Mouse (Mus musculus) kidney, adult 2 months (tissue): ENCODE results near the gene Ano1. TPM values are rescaled to one million over a fixed set of nuclear protein-coding genes. Genes with fewer than 3 reads are reported as not detected.

Experiments used
- DNase-seq: peaks from one replicate; pipeline ENCODE4 v3.0.0; 2021
- H3K27ac ChIP-seq: fragments of 200-500 bp; 2 replicates; pipeline ENCODE4 v1.5.1; 2012; ENCODE audit warnings: low read depth, low read length, control low read depth, inconsistent platforms; ENCODE audit not compliant: insufficient read depth
- H3K27me3 ChIP-seq: fragments of 200-500 bp; replicated peaks from 2 replicates; pipeline ENCODE4 v1.6.1; 2012; ENCODE audit warnings: mild to moderate bottlenecking, moderate library complexity, low read length, inconsistent platforms; ENCODE audit not compliant: control insufficient read depth, insufficient read depth
- H3K36me3 ChIP-seq: fragments of 200-500 bp; 2 replicates; pipeline ENCODE4 v1.6.1; 2012; ENCODE audit warnings: mild to moderate bottlenecking, moderate library complexity, low read length, inconsistent platforms; ENCODE audit not compliant: control insufficient read depth, insufficient read depth
- H3K4me1 ChIP-seq: fragments of 200-500 bp; 2 replicates; pipeline ENCODE4 v1.6.1; 2011; ENCODE audit warnings: low read length; ENCODE audit not compliant: control insufficient read depth, insufficient read depth
- H3K4me3 ChIP-seq: fragments of 200-500 bp; 2 replicates; pipeline ENCODE4 v1.5.1; 2011; ENCODE audit warnings: mild to moderate bottlenecking, low read depth, low read length, control low read depth; ENCODE audit not compliant: insufficient read depth
- CTCF ChIP-seq: fragments of 200-500 bp; conservative IDR thresholded peaks from 2 replicates; pipeline ENCODE4 v1.5.1; 2011; ENCODE audit warnings: low read depth, mild to moderate bottlenecking, control low read depth, low read length, moderate library complexity, mixed read lengths; ENCODE audit not compliant: insufficient read depth, insufficient read length
- POLR2A ChIP-seq: fragments of 200-500 bp; IDR thresholded peaks from one replicate; pipeline ENCODE4 v1.6.1; 2011; ENCODE audit warnings: low read depth, low read length, control low read depth
- WGBS: fragments of 180-500 bp; shearing (Covaris S2); methylation state at CpG from one replicate; pipeline ENCODE4 v1.1.7; 2018; 5-methylcytosine and 5-hydroxymethylcytosine counted together
- polyA plus RNA-seq: library from polyadenylated mRNA; depleted of rRNA; stranded (reverse); fragments of >200 nt; gene quantifications from 2 replicates; pipeline ENCODE4 v1.2.3, GENCODE M21; 2012

The Ano1 gene
- polyA plus RNA-seq, 1 experiment: 10.0 TPM

DNA sequence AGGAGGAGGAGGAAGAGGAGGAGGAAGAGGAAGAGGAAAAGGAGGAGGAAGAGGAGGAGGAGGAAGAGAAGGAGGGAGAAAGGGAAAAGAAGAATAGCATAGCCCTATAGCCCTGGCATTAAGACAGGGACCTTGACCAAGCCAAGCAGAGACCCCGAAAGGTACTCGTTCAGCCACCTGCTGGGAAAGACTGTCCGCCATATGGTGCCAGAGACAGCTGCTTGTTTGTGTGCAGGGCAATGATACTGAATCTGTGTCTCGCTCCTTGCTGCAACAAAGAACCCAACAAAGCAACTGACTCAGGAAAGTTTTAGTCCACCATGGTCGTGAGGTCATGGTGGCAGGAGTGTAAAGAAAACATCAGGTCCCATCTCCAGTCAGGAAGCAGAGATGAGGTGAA is 34.0 kb downstream of the Ano1 start:
- 88% methylated on average over 5 of the region's 5 CpGs for WGBS
- no peak for DNase-seq
- no peaks in the 10 kb centered on the region for H3K4me1 ChIP-seq
- no peak overlapping the region for H3K4me3 ChIP-seq
- no peak for TF ChIP-seq CTCF
- TF ChIP-seq POLR2A: no peak
- H3K27ac ChIP-seq: no peak overlapping the region
- H3K36me3 ChIP-seq: no peaks in the 10 kb centered on the region
- H3K27me3 ChIP-seq: no peaks in the 10 kb centered on the region

DNA sequence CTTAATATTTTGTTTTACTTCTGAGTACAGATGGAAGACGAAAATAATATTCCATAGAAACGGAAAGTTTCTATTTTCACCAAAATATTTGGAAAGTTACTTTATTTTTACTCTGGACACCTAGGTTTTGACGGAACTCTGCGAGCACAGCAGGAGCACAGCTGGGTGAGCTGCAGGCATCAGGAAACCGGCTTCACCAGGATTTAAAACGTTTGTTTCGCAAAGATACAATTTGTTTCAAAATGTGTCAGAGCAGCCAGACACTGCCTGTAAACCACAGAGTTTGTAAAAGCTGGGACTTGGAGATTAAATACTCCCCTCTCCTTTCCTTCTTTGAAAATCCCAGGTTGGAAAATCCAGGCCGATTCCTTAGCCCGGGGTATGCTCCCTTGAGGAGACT is 53.9 kb downstream of the Ano1 start:
- Histone ChIP-seq H3K27me3 (no peaks in the 10 kb centered on the region), H3K36me3 (no peaks in the 10 kb centered on the region), H3K4me3 (no peak overlapping the region), H3K4me1 (no peaks in the 10 kb centered on the region), H3K27ac (no peak overlapping the region)
- TF ChIP-seq POLR2A (no peak), CTCF (no peak)
- 81% methylated on average over 9 of the region's 9 CpGs for WGBS
- DNase-seq: no peak

- TF ChIP-seq CTCF (peak; percentile 74), POLR2A (no peak)
- peak; percentile 9 for DNase-seq
- H3K27ac ChIP-seq: no peak overlapping the region
- H3K36me3 ChIP-seq: no peaks in the 10 kb centered on the region
- H3K4me3 ChIP-seq: no peak overlapping the region
- H3K27me3 ChIP-seq: no peaks in the 10 kb centered on the region
- 82% methylated on average over 7 of the region's 7 CpGs for WGBS
- H3K4me1 ChIP-seq: no peaks in the 10 kb centered on the region
Observed at GRCm38 (mm10) chr7:144696764-144697704, 54.7 kb downstream of the Ano1 start.

DNA sequence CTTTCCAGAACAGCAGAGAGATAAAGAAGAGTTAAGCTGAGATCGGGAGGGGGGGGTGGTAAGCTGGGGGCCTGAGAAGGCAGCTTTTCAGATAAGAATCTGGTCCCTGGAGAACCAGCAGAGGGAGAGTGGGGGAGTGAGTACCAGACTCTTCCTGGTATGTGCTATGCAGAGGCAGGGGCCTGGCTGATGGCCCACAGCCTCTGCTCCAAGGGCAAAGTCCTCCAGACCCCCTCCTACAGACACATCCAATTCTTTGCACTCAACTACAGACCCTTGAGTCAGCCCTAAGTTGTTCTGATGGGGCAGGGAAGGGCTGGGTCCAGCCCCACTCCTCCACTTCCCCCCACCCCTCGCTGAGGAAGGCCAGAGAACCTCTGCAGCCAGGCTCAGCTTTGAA is 61.9 kb downstream of the Ano1 start:
- no peaks in the 10 kb centered on the region for H3K4me1 ChIP-seq
- no peak for DNase-seq
- H3K27me3 ChIP-seq: no peaks in the 10 kb centered on the region
- no peaks in the 10 kb centered on the region for H3K36me3 ChIP-seq
- 37% methylated on average over 2 of the region's 2 CpGs for WGBS
- H3K27ac ChIP-seq: peak overlapping the region; percentile 36; the same call in 1 of the 2 replicates
- no peak for TF ChIP-seq POLR2A
- no peak for TF ChIP-seq CTCF
- no peak overlapping the region for H3K4me3 ChIP-seq

DNA sequence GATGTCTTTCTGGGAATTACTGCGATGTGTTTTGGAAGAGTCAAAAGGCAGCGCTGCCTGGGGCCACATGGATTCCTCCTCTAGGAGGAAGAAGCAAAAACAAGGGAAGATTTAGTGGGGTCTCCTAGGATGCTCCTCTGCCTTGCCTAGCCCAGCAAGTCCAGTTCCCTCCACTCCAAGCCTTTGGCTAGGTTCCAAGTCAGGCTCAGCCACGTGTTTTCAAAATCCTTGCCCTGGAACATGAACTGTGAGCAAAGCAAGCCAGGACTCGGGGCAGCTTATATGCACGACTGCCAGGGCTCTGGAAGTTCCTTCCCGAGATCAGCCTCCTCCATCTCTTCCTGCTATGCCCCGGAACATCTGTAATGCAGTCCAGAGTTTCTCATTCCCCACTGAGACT is 62.6 kb downstream of the Ano1 start:
- WGBS: 33% methylated on average over 7 of the region's 7 CpGs

DNA sequence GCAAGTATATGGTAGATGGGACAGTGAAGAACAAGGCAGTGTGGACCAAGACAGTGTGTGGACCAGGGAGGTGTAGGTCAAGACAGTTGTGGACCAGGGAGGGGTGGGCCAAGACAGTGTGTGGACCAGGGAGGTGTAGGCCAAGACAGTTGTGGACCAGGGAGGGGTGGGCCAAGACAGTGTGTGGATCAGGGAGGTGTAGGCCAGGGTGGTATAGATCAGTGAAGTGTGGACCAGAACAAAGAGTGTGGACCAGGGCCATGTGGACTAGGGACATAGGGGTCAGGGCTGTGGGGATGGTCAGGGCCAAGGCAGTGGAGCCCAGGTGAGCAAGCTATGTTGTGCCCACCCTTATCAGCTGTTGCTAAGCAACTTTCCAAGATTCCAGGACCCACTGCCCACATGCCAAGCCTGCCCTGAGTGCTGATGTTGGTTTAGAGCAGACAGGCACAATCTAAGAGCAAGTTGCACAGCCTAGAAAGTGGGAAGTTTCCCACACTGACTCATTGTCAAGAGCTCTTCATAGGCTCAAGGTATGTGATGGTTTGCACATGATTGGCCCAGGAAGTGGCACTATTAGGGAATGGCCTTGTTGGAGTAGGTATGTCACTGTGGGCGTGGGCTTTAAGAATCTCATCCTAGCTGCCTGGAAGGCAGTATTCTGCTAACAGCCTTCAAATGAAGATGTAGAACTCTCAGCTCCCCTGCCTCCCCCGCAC is 64.0 kb downstream of the Ano1 start:
- H3K4me1 ChIP-seq: no peaks in the 10 kb centered on the region
- TF ChIP-seq CTCF (no peak), POLR2A (no peak)
- H3K4me3 ChIP-seq: no peak overlapping the region
- no peak overlapping the region for H3K27ac ChIP-seq
- WGBS: 96% methylated on average over 2 of the region's 2 CpGs
- no peak for DNase-seq
- no peaks in the 10 kb centered on the region for H3K27me3 ChIP-seq
- no peaks in the 10 kb centered on the region for H3K36me3 ChIP-seq

More for the DNA sequence above, 62.6 kb downstream of the Ano1 start:
- DNase-seq: peak; percentile 41
- Histone ChIP-seq H3K27me3 (no peaks in the 10 kb centered on the region), H3K36me3 (no peaks in the 10 kb centered on the region), H3K4me1 (no peaks in the 10 kb centered on the region), H3K4me3 (no peak overlapping the region), H3K27ac (peak overlapping the region; percentile 36; the same call in 1 of the 2 replicates)
- TF ChIP-seq CTCF (no peak), POLR2A (no peak)

- DNase-seq: no peak
- no peak for TF ChIP-seq POLR2A
- TF ChIP-seq CTCF: no peak
- no peaks in the 10 kb centered on the region for H3K27me3 ChIP-seq
- no peak overlapping the region for H3K4me3 ChIP-seq
- no peaks in the 10 kb centered on the region for H3K36me3 ChIP-seq
- no peaks in the 10 kb centered on the region for H3K4me1 ChIP-seq
- WGBS: 56% methylated on average over 4 of the region's 4 CpGs
- no peak overlapping the region for H3K27ac ChIP-seq
Observed at GRCm38 (mm10) chr7:144684947-144685346, 66.8 kb downstream of the Ano1 start.
